8 mouse cellular contexts compared by ENCODE assay signal in the genomic region with DNA sequence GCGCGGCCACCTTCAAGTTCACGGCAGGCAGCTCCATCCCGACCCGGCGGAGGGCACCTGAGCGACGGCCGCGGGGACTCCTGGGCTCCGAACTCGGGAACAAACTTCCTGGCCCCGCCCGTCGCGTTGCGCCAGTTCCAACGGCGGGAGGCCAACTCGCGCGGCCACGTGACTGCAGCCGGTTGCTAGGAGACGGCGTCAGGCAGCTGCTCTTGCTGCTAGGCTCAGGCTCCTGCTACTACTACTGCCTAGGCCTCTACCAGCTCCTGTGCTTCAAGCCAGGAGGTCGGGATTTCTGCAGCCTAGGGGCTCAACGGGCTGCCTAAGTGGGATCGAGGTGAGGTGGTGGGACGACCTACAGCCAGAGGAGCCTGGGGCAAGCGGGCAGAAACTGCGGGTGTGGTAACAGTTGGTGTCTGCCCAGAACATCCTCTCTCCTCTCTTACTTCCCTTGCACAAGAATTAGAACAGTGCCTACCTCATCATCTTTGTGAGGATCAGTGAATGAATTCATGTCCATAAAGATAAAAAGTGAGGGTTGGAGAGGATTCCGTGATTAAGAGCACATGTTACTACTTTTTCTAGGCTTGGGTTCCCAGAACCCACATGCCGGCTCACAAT. TPM values are rescaled to one million over a fixed set of nuclear protein-coding genes. Genes with fewer than 3 reads are reported as not detected.
A peak's percentile ranks its signal among the peaks of the same experiment; 100 is the strongest.
DNase-seq lines count a peak whose midpoint lies in the region; ATAC-seq and TF ChIP-seq lines count a peak whose summit lies in the region.

Gene Agtrap (minus strand): TSS at position 125 of the 621 bp plus-strand sequence.

- peak within 1 kb of the TSS; percentile 86 for H3K4me2 ChIP-seq in kidney, embryonic 15.5 days

- peak; percentile 88 for DNase-seq in A20 (ENCODE audit: low read depth, low spot score)
- peak; percentile 94 to 97 for DNase-seq in heart, adult 9 months (ENCODE audit: low spot score in 2 of 2)
- peak; percentile 93 for DNase-seq in liver
- peak; percentile 87 to 93 for DNase-seq in spleen, postnatal 4 days (ENCODE audit: low spot score in 2 of 2)

- no peaks in the 10 kb centered on the region for H3K36me3 ChIP-seq in kidney, embryonic 15.5 days

- no peaks in the 10 kb centered on the region for H3K27me3 ChIP-seq in kidney, embryonic 15.5 days

- no peaks in the 10 kb centered on the region for H3K9me3 ChIP-seq in kidney, embryonic 15.5 days (replicated peaks)

- no peak for TF ChIP-seq CTCF in bone marrow macrophage, adult 2 months (IDR thresholded peaks at IDR 0.05; ENCODE audit: low read depth, low read length)
- no peak for TF ChIP-seq CTCF in embryonic fibroblast, embryonic 13.5 days (IDR thresholded peaks at IDR 0.05; ENCODE audit: borderline replicate concordance, insufficient read depth, low read length)

- peak within 1 kb of the TSS; percentile 76 for H3K9ac ChIP-seq in kidney, embryonic 15.5 days

- peak within 1 kb of the TSS; percentile 81 for H3K4me3 ChIP-seq in bone marrow macrophage, adult 2 months (ENCODE audit: insufficient read depth, low read length)
- H3K4me3 ChIP-seq in embryonic fibroblast, embryonic 13.5 days (ENCODE audit: insufficient read depth, low read length), result peak within 1 kb of the TSS; percentile 56
- H3K4me3 ChIP-seq in kidney, embryonic 15.5 days (replicated peaks), result peak within 1 kb of the TSS; percentile 81

- H3K4me1 ChIP-seq in bone marrow macrophage, adult 2 months (ENCODE audit: control insufficient read depth, insufficient read depth, low read length), result peaks cover 30% of the 10 kb centered on the region
- 0 out of 2 replicates have a peak, but pooled peaks cover 2% of the 10 kb centered on the region for H3K4me1 ChIP-seq in embryonic fibroblast, embryonic 13.5 days (ENCODE audit: control insufficient read depth, insufficient read depth, low read length)
- H3K4me1 ChIP-seq in kidney, embryonic 15.5 days, result peaks cover 47% of the 10 kb centered on the region

- WGBS in kidney, embryonic 15.5 days, result 7% methylated on average over 34 of the region's 34 CpGs

- H3K27ac ChIP-seq in bone marrow macrophage, adult 2 months (ENCODE audit: insufficient read depth, low read depth, low read length), result peak within 1 kb of the TSS; percentile 38
- 0 out of 2 replicates have a peak within 1 kb of the TSS, but pooled peaks have one; percentile 0 for H3K27ac ChIP-seq in embryonic fibroblast, embryonic 13.5 days (ENCODE audit: insufficient read depth, low read length)
- peak within 1 kb of the TSS; percentile 86 for H3K27ac ChIP-seq in kidney, embryonic 15.5 days

- no peak for TF ChIP-seq POLR2A in bone marrow macrophage, adult 2 months (IDR thresholded peaks at IDR 0.05; ENCODE audit: borderline replicate concordance, low read depth, low read length)
- peak; percentile 54; the same call in 1 of the 2 replicates for TF ChIP-seq POLR2A in embryonic fibroblast, embryonic 13.5 days (IDR thresholded peaks at IDR 0.05; ENCODE audit: low read depth, low read length)

- peak; percentile 92 for ATAC-seq in kidney, embryonic 15.5 days (replicated peaks; ENCODE audit: low FRiP score)
- peak; percentile 70 for ATAC-seq in monocyte, adult 5-6 weeks (replicated peaks; ENCODE audit: insufficient number of reproducible peaks, low FRiP score, low TSS enrichment, poor library complexity, severe bottlenecking)

RNA-seq across cellular contexts. Expression of gene Agtrap, which starts in this region (rescaled TPM):
- 34.0 and 34.7 TPM in 2 replicates for polyA plus RNA-seq in bone marrow macrophage, adult 2 months (2012; ENCODE audit: insufficient read depth, insufficient read length, missing spikeins)
- polyA plus RNA-seq in embryonic fibroblast, embryonic 13.5 days (2011; ENCODE audit: insufficient read length, low read depth, missing spikeins), result 13.7 and 17.2 TPM in 2 replicates
- 20.6 and 24.4 TPM in 2 replicates for polyA plus RNA-seq in kidney, embryonic 15.5 days (2015; fragmentation: Nextera tagmentation; extraction: Ambion mirVana)
- total RNA-seq in monocyte, adult 5-6 weeks (2017), result 24.7 to 50.7 TPM (median 27.8 TPM) in 3 replicates

Comparison
In these comparisons a context has a peak if more than half of its experiments do, and no peak if none do; other contexts are left out.
1. Peak in every context shown above with its lines: DNase-seq, ATAC-seq, H3K4me3 ChIP-seq and H3K27ac ChIP-seq.
2. H3K27ac ChIP-seq: peak in every context shown above with its lines; median percentile 86 in kidney, embryonic 15.5 days; 38 in bone marrow macrophage, adult 2 months; 0 in embryonic fibroblast, embryonic 13.5 days.